Mouse (Mus musculus) liver (tissue): Measurements from ENCODE around the gene Gm4858.
"Not testable (repeated sequence)": the region's sequence is repeated elsewhere in the genome, so short reads cannot be mapped to it uniquely, and the experiment has no call there.

Experiments
- DNase-seq: peaks from one replicate; pipeline ENCODE4 v3.0.0-alpha.2; 2020; ENCODE audit warnings: mixed read lengths

Gene Gm4858

DNA sequence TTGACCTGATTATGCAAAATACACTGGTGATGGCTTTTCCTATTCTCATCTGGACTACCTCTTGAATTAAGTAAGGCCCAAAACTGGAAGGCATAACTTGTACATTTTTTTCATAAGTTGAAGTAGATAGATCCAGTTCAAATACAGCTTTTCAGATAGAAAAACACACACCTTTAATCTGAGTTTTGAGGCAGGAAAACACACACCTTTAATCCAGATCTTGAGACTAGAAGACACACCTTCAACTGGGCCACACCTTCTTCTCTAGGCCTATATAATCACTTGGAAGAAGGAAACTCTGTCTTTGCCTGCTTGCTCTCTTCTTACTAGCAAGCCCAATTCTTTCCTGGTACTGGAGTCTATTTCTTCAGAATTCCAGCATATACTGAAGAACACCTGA is at the start of gene Gm4858:
TSS of gene Gm4858 (plus strand) at position 301 of the 400 bp plus-strand sequence.
- not testable (repeated sequence) for DNase-seq

DNA sequence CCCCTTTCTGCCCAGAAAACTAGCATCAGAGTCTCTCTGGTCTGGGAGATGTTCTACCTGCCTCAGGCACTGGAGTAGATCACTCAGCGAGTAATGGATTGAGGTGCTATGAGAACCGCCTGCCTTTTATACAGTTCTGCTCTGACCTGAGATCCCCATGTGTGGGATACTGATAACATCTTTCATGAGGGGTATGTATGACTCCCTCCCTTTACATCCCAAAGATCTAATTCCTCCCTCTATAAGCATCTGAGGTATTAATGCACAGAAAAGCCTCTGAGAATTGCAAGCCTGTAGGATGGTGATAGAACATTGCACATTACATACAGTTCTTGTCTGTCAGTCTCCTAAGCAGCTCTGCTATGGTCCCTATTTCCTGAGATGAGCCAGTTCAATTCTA is 49.7 kb upstream of the Gm4858 start, which contains the start of gene Lce1m:
TSS of gene Lce1m (minus strand) at position 101 of the 400 bp plus-strand sequence.
- DNase-seq = no peak

DNA sequence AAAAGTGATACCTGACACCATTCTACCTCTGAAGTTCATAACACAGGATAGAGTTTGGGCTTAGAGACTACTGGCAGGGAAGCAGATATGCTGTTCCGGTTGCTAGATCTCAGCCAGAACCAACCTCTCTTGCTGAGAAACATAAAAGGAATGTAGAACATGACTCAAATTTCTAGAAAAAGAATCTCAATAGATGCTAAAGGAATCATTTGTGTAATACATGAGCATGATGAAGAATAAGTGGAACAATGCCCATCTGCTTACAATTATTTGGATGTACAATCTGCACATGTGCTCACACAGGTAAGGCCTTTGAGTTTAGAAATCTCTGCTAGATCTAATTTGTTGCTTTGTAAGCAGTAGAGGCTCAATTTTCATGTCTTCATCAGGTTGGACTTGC is 47.5 kb upstream of the Gm4858 start:
- DNase-seq = no peak

DNA sequence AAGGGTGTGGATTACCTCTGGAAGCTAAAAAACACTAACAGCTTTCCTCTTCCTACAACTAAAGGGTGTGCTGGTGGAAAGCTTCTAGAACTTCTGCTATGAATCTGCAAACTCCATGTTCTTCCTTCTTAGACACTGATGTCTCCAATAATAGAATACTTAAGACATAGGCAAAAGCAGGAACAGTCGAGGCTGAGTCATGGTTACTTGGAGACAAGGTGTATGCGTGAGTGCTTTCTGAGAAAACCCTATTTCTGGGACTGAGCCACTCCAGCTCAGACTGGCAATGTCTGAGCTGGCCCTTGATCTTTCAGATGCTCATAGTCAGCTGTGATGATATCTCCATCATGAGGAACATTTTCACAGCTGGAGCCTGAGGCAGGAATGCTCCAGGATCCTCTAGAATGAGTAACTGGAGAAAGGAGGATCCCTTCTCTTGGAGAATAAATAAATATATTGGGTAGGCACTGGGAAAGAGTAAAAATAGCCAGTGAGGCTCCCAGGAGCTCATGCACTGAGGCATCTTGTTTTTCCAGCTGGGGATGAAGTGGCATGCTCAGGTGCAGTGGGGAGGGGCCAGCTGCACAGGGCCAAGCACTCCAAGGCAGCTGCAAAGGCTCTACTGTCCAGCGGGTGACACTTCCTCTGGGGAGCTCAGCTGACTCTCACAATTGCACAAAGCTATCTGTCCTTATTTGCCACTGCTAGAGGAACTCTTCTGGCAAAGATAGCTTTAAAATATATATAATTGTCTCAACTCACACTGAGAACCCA is 45.0 kb upstream of the Gm4858 start:
- no peak for DNase-seq

DNA sequence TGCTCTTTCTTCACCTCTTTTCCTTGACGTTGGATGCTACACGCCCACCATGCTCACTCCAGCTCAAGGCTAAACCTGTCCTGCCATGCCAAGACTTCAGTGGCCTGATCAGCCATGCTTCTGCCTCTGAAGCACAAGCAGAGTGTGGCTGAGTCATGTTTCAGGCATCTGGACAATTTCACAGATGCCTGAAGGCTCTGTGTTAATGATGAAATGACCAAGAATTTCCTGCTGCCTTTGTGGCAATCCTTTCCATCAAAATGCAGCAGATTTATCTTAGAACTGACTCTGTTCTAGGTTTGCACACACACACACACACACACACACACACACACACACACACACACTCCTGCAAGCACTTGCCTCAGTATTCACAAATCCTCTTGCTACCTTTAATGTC is 43.1 kb upstream of the Gm4858 start:
- no peak for DNase-seq

DNA sequence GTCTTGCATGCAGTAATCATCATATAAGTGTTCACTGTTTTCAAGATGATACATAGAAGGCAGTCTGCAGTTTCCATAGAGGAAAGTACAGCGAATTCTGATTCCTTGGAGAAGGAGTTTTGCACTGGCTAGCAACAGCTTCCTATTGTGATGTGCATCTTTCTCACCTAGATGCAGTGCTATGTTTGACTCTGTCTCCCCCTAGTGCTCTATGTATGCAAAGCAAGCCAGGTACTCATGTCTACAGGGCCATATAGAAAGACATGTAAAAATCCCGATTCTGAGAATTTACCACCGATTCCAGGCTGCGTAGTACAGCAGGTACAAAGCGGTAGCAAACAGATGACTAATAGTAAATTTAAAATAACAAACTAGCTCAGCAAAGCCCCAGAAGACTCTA is 37.2 kb upstream of the Gm4858 start:
- no peak for DNase-seq

DNA sequence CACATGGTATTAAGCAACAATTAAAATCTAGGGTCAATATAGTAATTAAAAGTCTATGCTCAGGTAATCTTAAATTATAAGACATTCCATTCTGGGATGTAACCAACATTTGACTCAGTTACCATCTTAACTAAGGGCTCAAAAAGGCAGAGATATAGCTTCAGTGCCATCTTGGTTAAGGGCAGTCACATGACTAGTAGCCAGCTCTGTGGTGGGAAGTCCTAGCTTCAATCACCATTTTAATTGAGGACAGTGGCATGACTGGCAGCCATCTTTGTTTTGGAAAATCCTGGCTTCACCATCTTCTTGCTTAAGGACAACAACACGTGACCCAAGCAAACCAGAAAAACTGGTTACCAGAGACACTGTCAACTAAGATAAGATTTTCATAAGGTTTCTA is 18.4 kb upstream of the Gm4858 start:
- DNase-seq = no peak

DNA sequence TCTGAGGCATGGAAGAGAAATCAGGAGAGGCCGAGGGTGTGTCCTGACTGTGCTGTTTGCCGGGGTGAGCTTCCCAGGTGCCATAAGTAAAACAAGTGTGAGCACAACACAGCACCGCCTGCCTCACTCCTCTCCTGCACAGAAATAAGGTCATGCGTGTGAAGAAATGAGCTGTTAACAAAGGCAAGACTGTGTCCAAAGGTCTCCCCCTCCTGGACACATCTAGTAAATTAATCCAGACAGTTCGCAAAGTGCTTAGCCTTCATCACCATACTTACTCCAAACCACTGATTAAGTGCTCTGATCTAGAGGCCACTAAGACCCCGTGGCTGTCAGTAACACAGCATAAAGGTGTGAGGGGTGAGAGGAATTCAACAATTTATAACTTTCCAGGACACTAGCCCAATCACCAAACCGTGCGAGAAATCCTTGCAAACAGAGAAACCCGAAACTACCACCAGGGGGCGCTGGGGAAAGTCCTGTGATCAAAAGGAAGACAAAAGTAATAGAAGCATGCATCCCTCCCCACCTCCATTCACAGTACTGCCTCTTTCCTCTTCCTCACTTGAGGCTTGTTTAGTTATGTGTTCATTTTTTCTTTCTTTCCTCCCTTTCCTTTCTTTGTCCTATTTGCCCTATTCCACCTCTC is 15.7 kb upstream of the Gm4858 start:
- DNase-seq = peak; percentile 18

DNA sequence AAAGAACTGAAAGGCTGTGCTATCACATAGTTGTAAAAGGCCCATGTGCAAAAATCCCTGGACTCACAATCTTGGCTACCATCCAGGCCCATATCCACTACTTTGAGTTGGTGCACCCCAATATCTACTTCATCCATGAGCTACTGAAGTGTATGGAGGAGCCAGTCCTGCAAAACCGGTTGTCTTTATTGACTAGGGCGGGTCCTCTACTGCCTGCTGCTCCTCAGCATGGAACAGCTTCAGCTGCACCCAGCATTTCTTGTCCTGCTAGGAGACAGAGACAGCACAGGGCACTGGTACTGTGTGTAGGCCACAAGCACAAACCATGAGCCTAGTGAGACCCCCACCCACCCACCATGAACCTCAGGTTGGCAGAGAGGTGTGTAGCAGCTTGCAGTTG is 18.0 kb downstream of the Gm4858 start:
- no peak for DNase-seq

DNA sequence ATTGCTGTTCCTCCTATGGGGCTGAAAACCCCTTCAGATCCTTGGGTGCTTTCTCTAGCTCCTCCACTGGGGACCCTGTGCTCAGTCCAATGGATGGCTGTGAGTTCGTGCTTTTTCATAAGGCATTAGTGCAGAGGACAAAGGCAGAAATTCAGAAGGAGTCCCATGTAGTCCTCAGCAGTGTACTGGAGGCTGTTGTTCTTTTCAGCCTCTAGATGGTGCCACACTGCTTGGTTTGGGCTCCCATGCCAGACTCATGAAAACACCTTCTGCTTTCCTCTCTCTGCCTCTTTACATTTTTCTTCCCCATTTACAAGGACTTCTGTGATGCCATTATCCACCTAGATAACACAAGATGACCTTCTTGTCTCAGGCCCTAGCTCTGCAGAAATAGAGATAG is 25.0 kb downstream of the Gm4858 start:
- DNase-seq = not testable (repeated sequence)

DNA sequence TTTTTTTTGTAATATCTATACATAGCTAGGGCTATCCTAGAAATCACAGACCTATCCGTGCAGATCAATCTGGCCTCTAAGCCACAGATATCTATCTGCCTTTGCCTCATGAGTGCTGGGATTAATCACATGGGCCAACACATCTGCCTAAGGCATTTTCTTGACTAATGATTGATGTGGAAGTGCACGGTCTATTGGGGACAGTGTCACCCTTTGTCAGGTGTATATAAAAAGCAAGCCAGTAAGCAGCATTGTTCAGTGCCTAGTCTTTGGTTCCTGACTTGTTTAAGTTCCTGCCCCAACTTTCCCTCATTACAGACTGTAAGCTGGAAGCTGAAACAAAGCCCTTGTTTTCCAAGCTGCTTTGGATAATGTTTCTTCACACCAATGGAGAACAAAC is 27.8 kb downstream of the Gm4858 start:
- DNase-seq = no peak

DNA sequence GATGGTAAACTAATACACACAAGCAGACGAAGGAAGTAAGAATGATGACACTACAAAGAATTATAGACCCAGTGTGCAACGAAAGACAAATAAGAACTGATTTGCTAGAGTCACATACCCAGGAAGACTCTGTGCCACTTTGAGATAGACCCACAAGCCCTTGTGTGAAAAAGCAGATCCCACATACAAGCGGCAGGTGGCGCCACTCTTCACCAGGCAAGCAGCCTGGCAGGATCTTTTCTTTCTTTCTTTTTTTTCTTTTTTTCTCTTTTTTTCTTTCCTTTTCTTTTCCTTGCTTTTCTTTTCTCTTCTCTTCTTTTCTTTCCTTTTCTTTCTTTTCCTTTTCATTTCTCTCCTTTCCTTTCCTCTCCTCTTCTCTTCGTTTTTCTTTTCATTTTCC is 43.0 kb downstream of the Gm4858 start:
- no peak for DNase-seq

DNA sequence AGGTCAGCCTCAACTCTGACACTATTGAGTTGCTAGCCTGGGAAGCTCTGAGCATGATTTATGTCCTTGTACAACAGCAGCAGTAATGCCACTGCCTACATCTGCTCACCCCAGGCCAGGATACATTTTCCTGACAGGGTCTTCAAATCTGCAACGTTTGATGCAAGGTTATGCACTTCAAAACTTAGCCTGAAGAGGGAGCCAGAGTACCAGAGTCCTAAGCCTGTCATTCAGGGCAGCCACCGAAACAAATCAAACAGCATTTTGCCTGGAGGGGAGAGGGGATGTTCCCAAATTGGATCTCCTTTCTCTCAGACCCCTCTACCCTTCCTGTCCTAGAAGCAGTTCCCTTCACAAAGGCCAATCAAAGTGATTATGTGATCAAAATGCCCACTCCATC is 45.9 kb downstream of the Gm4858 start:
- DNase-seq = no peak

DNA sequence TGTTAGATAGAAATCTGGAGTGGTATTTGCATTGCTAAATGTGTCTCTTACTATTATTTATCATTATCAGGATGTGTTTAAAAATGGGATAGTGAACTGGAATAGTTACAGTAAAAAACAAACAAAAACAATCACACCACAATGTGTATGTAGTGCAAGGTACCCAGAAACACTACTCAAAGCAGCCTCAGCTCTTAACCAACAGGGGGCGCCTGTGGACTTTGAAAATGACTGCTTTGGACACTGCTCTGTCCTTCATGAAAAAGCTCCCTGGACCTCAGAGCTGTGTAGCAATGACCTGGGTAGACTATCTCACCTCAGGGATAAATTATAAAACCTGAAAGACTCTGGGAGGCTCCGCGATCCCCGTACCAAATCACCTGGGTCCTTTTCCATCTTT is 50.5 kb downstream of the Gm4858 start:
- no peak for DNase-seq
